Mouse (Mus musculus): ENCODE data around the gene Scaf1.

DNA sequence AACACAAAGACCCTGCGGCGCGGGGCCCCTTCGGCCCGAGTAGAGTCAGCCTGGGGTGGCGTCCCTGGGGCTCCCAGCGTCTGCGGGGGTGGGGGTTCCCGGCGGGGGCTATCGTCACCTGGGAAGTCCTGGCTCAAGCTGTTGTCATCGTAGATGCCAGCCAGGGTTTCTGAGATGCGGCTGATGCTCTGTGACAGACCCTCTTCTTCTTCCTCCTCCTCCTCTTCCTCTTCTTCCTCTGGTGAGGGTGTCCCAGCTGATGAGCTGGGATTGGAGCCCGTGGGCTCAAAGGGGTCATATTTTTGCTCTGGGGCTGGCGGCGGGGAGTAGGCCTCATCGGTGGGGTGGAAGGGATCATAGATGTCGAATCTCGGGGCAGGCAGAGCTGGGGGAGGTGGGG lies 7.8 kb downstream of the Scaf1 start:
- TF ChIP-seq CTCF (IDR thresholded peaks at IDR 0.05; ENCODE audit: borderline replicate concordance, extremely low read depth, insufficient read depth, insufficient read length) (no peak), POLR2A (IDR thresholded peaks at IDR 0.05; ENCODE audit: borderline replicate concordance, extremely low read depth, insufficient read depth, insufficient read length, poor library complexity, severe bottlenecking) (no peak)
